Mouse (Mus musculus): ENCODE measurements around the gene Agpat4.

DNA sequence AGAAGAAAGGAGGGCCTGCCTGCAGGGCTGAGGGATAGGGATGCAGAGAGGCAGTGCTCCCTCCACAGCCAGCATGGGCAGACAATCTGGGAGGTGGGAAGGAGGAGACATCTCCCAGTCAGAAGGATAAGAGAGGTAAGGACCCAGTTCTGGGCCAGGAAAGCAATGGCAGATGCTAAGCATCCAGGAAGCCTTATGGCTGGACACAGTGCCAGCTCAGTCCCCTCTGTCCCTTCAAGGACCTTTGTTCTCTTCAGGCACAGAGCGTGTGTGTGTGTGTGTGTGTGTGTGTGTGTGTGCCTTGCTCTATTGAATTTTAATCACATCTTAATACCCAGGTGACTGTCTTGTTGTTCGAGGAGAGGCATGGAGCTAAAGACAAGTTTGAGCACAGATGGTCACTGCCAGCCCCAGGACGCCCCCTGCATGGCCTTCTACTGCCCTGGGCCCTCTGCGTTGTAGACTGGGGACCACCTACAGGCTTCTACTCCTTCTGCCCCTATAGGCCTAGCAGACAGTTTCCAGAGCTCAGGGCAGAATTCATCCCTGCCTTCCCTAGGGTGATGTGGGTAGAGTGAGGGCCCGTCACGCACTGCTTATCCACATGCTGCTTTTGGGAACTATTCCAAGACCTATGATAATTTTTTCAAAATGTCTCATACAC lies 25.5 kb upstream of the Agpat4 start:
- TF ChIP-seq CTCF (IDR thresholded peaks at IDR 0.05; ENCODE audit: low read depth) (no peak), EP300 (IDR thresholded peaks at IDR 0.05; ENCODE audit: low read depth) (no peak)

Measured in liver, postnatal 0 days (tissue).